Mouse (Mus musculus): ENCODE results near the gene Otud7b.

DNA sequence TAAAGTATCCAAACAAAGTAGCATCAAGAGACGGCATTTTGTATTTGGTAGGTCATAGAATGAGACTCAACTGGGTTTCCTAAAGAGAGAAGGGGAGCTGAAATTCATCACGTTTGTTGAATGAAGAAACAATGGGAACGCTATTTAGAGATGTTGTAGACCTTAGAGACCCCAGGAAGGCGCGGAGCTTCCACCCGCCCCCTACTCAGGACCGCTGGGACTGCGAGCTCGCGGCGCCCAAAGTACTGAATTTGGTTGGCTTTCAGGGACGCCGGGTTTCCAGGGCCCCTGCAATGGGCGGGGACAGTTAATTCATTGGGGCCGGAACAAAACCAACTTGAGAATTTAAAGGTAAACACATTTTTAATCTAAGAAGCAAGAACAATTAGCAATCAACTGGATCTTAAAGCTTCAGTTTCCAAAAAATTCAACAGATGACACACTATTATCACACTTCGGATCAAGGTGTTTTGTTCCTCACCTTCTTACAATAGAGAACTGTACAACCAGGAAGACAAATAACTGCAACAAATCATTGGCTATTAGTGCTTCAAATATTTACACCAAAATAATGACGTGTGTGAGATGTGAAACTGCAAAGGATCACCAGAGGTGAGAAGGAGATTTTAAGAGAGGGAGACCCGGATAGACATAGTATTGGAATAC, 46.0 kb upstream of the Otud7b start, which contains the start of gene Vps45:
- TF ChIP-seq EP300 (IDR thresholded peaks at IDR 0.05; ENCODE audit: insufficient read depth, low read depth, low read length) (no peak), POLR2A (IDR thresholded peaks at IDR 0.05; ENCODE audit: insufficient read depth, low read length) (no peak), CTCF (IDR thresholded peaks at IDR 0.05; ENCODE audit: low read depth, low read length) (no peak)
